Comparison of ENCODE assay signal across 24 mouse cellular contexts in genomic region chr1:151769200-151769913, GRCm38 (mm10). TPM values are rescaled to one million over a fixed set of nuclear protein-coding genes. Genes with fewer than 3 reads are reported as not detected.
DNase-seq lines count a peak whose midpoint lies in the region; ATAC-seq and TF ChIP-seq lines count a peak whose summit lies in the region.
"Had no signal": no experiment of that assay in that cellular context is flagged by ENCODE, and none has a peak within 500 bp of the region (broad histone marks: within the 10 kb centered on the region; RNA-seq: fewer than 3 reads in every experiment).

No protein-coding gene starts in this region.

- H3K9me3 ChIP-seq in hindbrain, embryonic 11.5 days (ENCODE audit: control insufficient read depth, low read length): no peaks in the 10 kb centered on the region
- H3K9me3 ChIP-seq in hindbrain, embryonic 10.5 days: no peaks in the 10 kb centered on the region
- H3K9me3 ChIP-seq in kidney, embryonic 15.5 days (replicated peaks): no peaks in the 10 kb centered on the region
- H3K9me3 ChIP-seq: heart, embryonic 12.5 days; midbrain, embryonic 12.5 days had no signal

- TF ChIP-seq CTCF in cerebellum, adult 2 months (IDR thresholded peaks at IDR 0.05; ENCODE audit: borderline replicate concordance, insufficient read depth, low read depth, low read length): no peak

- H3K27ac ChIP-seq in cerebellum, adult 2 months (ENCODE audit: insufficient read depth, low read length): no peak overlapping the region
- H3K27ac ChIP-seq in hindbrain, embryonic 11.5 days (ENCODE audit: low read depth, low read length): no peak overlapping the region
- no peak overlapping the region for H3K27ac ChIP-seq in hindbrain, embryonic 10.5 days
- H3K27ac ChIP-seq in kidney, embryonic 15.5 days: no peak overlapping the region
- H3K27ac ChIP-seq: kidney, postnatal 0 days; macrophage; midbrain, embryonic 12.5 days had no signal

- no peak for TF ChIP-seq POLR2A in cerebellum, adult 2 months (IDR thresholded peaks at IDR 0.05; ENCODE audit: borderline replicate concordance, insufficient read depth, low read length)

- H3K27me3 ChIP-seq in cerebellum, adult 2 months (ENCODE audit: control insufficient read depth, insufficient read depth, low read length): no peaks in the 10 kb centered on the region
- no peaks in the 10 kb centered on the region for H3K27me3 ChIP-seq in hindbrain, embryonic 11.5 days (ENCODE audit: control insufficient read depth, insufficient read depth, low read length)
- H3K27me3 ChIP-seq in hindbrain, embryonic 10.5 days (ENCODE audit: insufficient read depth, poor library complexity, severe bottlenecking): no peaks in the 10 kb centered on the region
- H3K27me3 ChIP-seq in kidney, embryonic 15.5 days: no peaks in the 10 kb centered on the region
- H3K27me3 ChIP-seq: heart, embryonic 12.5 days; midbrain, embryonic 12.5 days had no signal

- no peak for ATAC-seq in hindbrain, embryonic 11.5 days (ENCODE audit: low FRiP score)
- no peak for ATAC-seq in kidney, embryonic 15.5 days (replicated peaks; ENCODE audit: low FRiP score)
- ATAC-seq: hindbrain, embryonic 16.5 days; intestine, embryonic 16.5 days; liver, postnatal 0 days; lung, postnatal 0 days had no signal

- H3K9ac ChIP-seq in hindbrain, embryonic 11.5 days (ENCODE audit: low read depth, low read length): no peak overlapping the region
- no peak overlapping the region for H3K9ac ChIP-seq in kidney, embryonic 15.5 days
- H3K9ac ChIP-seq: heart, embryonic 12.5 days; liver, postnatal 0 days; midbrain, embryonic 12.5 days had no signal

- no peak overlapping the region for H3K4me3 ChIP-seq in cerebellum, adult 2 months (replicated peaks; ENCODE audit: insufficient read depth, low read depth, low read length)
- H3K4me3 ChIP-seq in hindbrain, embryonic 11.5 days (ENCODE audit: low read depth, low read length): no peak overlapping the region
- no peak overlapping the region for H3K4me3 ChIP-seq in hindbrain, embryonic 10.5 days
- no peak overlapping the region for H3K4me3 ChIP-seq in kidney, embryonic 15.5 days (replicated peaks)
- H3K4me3 ChIP-seq: heart, embryonic 12.5 days; midbrain, embryonic 12.5 days had no signal

- DNase-seq in cerebellum, postnatal 10 days: peak; percentile 12 to 16
- no peak for DNase-seq in cerebellum, adult 2 months
- peak; percentile 10 for DNase-seq in hindbrain, embryonic 11.5 days (ENCODE audit: low spot score)
- no peak for DNase-seq in hindbrain, embryonic 10.5 days (ENCODE audit: low spot score)
- peak; percentile 10 for DNase-seq in 416B (ENCODE audit: low read depth)
- peak; percentile 4 for DNase-seq in mesoderm, embryonic 11.5 days (ENCODE audit: low read depth, low spot score)
- no peak for DNase-seq in kidney, adult 9 months
- DNase-seq: adrenal gland, postnatal 25 days; cerebellum, adult 9-11 months; gastrocnemius, postnatal 10 days; heart, adult 18-20 months; heart, postnatal 10 days; liver, postnatal 0 days; thymus, adult 18-20 months; thymus, postnatal 36 days had no signal

- no peaks in the 10 kb centered on the region for H3K36me3 ChIP-seq in hindbrain, embryonic 11.5 days (ENCODE audit: control insufficient read depth, insufficient read depth, low read length)
- H3K36me3 ChIP-seq in hindbrain, embryonic 10.5 days: peaks cover 14% of the 10 kb centered on the region
- H3K36me3 ChIP-seq in kidney, embryonic 15.5 days: peaks cover 29% of the 10 kb centered on the region

- H3K4me1 ChIP-seq in cerebellum, adult 2 months (ENCODE audit: control insufficient read depth, insufficient read depth, low read length): no peaks in the 10 kb centered on the region
- H3K4me1 ChIP-seq in hindbrain, embryonic 11.5 days (replicated peaks; ENCODE audit: control insufficient read depth, insufficient read depth, low read length): no peaks in the 10 kb centered on the region
- H3K4me1 ChIP-seq in hindbrain, embryonic 10.5 days (replicated peaks): peaks cover 10% of the 10 kb centered on the region
- no peaks in the 10 kb centered on the region for H3K4me1 ChIP-seq in kidney, embryonic 15.5 days

- WGBS in cerebellum, adult 2 months: 62% methylated on average over 3 of the region's 3 CpGs
- WGBS in hindbrain, embryonic 11.5 days: 70% methylated on average over 3 of the region's 3 CpGs
- WGBS in hindbrain, embryonic 10.5 days: 63% methylated on average over 3 of the region's 3 CpGs
- 85% methylated on average over 3 of the region's 3 CpGs for WGBS in kidney, embryonic 15.5 days

- H3K4me2 ChIP-seq in hindbrain, embryonic 11.5 days (replicated peaks; ENCODE audit: low read depth, low read length): no peak overlapping the region
- no peak overlapping the region for H3K4me2 ChIP-seq in kidney, embryonic 15.5 days
- H3K4me2 ChIP-seq: heart, embryonic 12.5 days; liver, embryonic 11.5 days; midbrain, embryonic 12.5 days had no signal

RNA-seq across cellular contexts. Expression of gene Edem3, which starts 14.2 kb away (rescaled TPM):
- polyA plus RNA-seq in cerebellum, adult 2 months (2012; rRNA removed): 19.9 and 21.3 TPM in 2 replicates
- 21.2 and 25.1 TPM in 2 replicates for polyA plus RNA-seq in hindbrain, embryonic 11.5 days (2014; fragmentation: Nextera tagmentation; extraction: Ambion mirVana)
- polyA plus RNA-seq in hindbrain, embryonic 10.5 days (2016; fragmentation: Nextera tagmentation; extraction: Ambion mirVana): 12.9 and 17.3 TPM in 2 replicates
- 15.7 and 17.2 TPM in 2 replicates for polyA plus RNA-seq in kidney, embryonic 15.5 days (2015; fragmentation: Nextera tagmentation; extraction: Ambion mirVana)

Comparison
In these comparisons a context has a peak if more than half of its experiments do, and no peak if none do; other contexts are left out.
1. DNase-seq: peak in cerebellum, postnatal 10 days (2 of 2), hindbrain, embryonic 11.5 days (single experiment), 416B (single experiment) and mesoderm, embryonic 11.5 days (single experiment); none in cerebellum, adult 2 months (0 of 2), hindbrain, embryonic 10.5 days (single experiment) and kidney, adult 9 months (single experiment).